Mouse (Mus musculus) naive thymus-derived CD4-positive, alpha-beta T cell, adult 5 months (primary cell): Measurements from ENCODE around the gene Amy2a3. TPM values are rescaled to one million over a fixed set of nuclear protein-coding genes. Genes with fewer than 3 reads are reported as not detected.

Source experiments
- polyA plus RNA-seq: library from polyadenylated mRNA; unstranded; fragments of 100-300 nt; shearing (Covaris generic); gene quantifications from one replicate; pipeline ENCODE4 v1.2.1, GENCODE M21; 2017

The Amy2a3 gene
- polyA plus RNA-seq = not detected

GRCm38 (mm10) chr3:113323952-113324351 is at the start of gene Amy2a3:
Gene Amy2a3 (minus strand): TSS chr3:113324052.

GRCm38 (mm10) chr3:113356558-113356957 is 32.7 kb upstream of the Amy2a3 start, which contains the start of gene Amy2a2:
Gene Amy2a2 (minus strand): TSS chr3:113356658.

GRCm38 (mm10) chr3:113291349-113291748 is 32.5 kb downstream of the Amy2a3 start, which contains the start of gene Amy2a4:
Gene Amy2a4 (minus strand): TSS chr3:113291449.

Other genes with a start within 250 kb of the Amy2a3 start
- not detected for gene Amy2a5, start 65.2 kb downstream of the Amy2a3 start, polyA plus RNA-seq
- not detected for gene Amy2a4, start 32.6 kb downstream of the Amy2a3 start, polyA plus RNA-seq
- not detected for gene Amy2a2, start 32.6 kb upstream of the Amy2a3 start, polyA plus RNA-seq
- not detected for gene Amy2a1, start 208.4 kb upstream of the Amy2a3 start, polyA plus RNA-seq